Mouse (Mus musculus): ENCODE measurements around the gene Park7. TPM values are rescaled to one million over a fixed set of nuclear protein-coding genes. Genes with fewer than 3 reads are reported as not detected.
A peak's percentile ranks its signal among the peaks of the same experiment; 100 is the strongest.

Gene Park7
- polyA plus RNA-seq, 1 experiment: 70.5 TPM

- Histone ChIP-seq H3K27me3 (ENCODE audit: control insufficient read depth, insufficient read depth, low read length) (no peaks in the 10 kb centered on the region), H3K27ac (ENCODE audit: insufficient read depth, low read depth, low read length) (no peak overlapping the region), H3K36me3 (ENCODE audit: control insufficient read depth, insufficient read depth, low read length) (peaks cover 25% of the 10 kb centered on the region), H3K4me1 (ENCODE audit: control insufficient read depth, insufficient read depth, insufficient read length, low read length) (no peaks in the 10 kb centered on the region), H3K4me3 (ENCODE audit: low read depth, low read length) (no peak overlapping the region)
- 66% methylated on average over 8 of the region's 8 CpGs for WGBS
- TF ChIP-seq CTCF (IDR thresholded peaks at IDR 0.05; ENCODE audit: extremely low read depth, insufficient read length, insufficient replicate concordance, low read depth, low read length) (no peak), POLR2A (IDR thresholded peaks at IDR 0.05; ENCODE audit: low read depth, low read length) (no peak)
Observed at GRCm38 (mm10) chr4:150862626-150863375, 51.4 kb downstream of the Park7 start.

DNA sequence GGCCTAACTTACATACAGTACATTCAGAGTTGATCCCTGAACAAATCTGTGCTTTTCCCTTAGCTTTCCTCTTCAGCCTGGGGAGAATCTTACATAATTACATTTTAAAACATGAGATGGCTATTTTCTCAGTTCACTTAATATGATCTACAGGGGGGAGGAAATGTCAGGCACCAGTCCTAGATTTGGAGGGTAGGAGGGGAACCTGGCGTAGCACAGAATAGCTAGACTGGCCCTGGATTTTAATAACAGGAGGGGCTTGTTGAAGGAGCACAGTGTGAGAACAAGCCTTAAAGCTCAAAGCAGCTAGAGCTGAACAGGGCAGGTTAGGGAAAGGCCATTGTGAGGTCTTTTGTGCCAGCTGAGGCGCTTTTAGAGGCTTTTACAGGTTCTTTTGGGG, 53.1 kb downstream of the Park7 start:
- 96% methylated on average over 2 of the region's 2 CpGs for WGBS
- no peaks in the 10 kb centered on the region for H3K27me3 ChIP-seq (ENCODE audit: control insufficient read depth, insufficient read depth, low read length)
- peaks cover 12% of the 10 kb centered on the region for H3K36me3 ChIP-seq (ENCODE audit: control insufficient read depth, insufficient read depth, low read length)
- no peak for TF ChIP-seq CTCF (IDR thresholded peaks at IDR 0.05; ENCODE audit: extremely low read depth, insufficient read length, insufficient replicate concordance, low read depth, low read length)
- TF ChIP-seq POLR2A (IDR thresholded peaks at IDR 0.05; ENCODE audit: low read depth, low read length): no peak
- no peak overlapping the region for H3K27ac ChIP-seq (ENCODE audit: insufficient read depth, low read depth, low read length)
- H3K4me3 ChIP-seq (ENCODE audit: low read depth, low read length): no peak overlapping the region
- peaks cover 2% of the 10 kb centered on the region; the same call in 1 of the 2 replicates for H3K4me1 ChIP-seq (ENCODE audit: control insufficient read depth, insufficient read depth, insufficient read length, low read length)

GRCm38 (mm10) chr4:150860526-150860925, 53.7 kb downstream of the Park7 start:
- Histone ChIP-seq H3K4me3 (ENCODE audit: low read depth, low read length) (no peak overlapping the region), H3K4me1 (ENCODE audit: control insufficient read depth, insufficient read depth, insufficient read length, low read length) (peaks cover 2% of the 10 kb centered on the region; the same call in 1 of the 2 replicates), H3K27me3 (ENCODE audit: control insufficient read depth, insufficient read depth, low read length) (no peaks in the 10 kb centered on the region), H3K27ac (ENCODE audit: insufficient read depth, low read depth, low read length) (no peak overlapping the region), H3K36me3 (ENCODE audit: control insufficient read depth, insufficient read depth, low read length) (peaks cover 6% of the 10 kb centered on the region)
- TF ChIP-seq POLR2A (IDR thresholded peaks at IDR 0.05; ENCODE audit: low read depth, low read length): no peak
- no peak for TF ChIP-seq CTCF (IDR thresholded peaks at IDR 0.05; ENCODE audit: extremely low read depth, insufficient read length, insufficient replicate concordance, low read depth, low read length)
- 12% methylated on average over 4 of the region's 4 CpGs for WGBS

DNA sequence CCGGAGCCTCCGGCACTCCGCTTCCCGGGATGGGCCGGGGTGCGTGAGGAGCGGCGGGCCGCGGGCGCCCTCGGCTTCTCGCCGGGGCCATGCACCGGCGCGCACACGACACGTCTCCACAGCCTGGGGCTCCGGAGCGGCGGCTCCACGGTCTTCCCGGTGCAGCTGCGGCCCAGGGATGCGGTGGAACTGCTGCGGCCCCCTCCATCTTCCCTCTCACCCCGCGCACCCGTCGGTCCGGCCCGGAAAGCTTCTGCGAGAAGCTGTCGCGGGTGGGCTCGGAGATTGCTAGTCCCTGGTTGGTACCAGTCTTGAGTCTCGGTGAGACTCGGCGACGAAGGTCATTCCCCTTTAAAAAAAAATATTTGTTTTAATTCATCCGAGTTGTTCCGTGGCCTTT, 58.9 kb downstream of the Park7 start:
- H3K27me3 ChIP-seq (ENCODE audit: control insufficient read depth, insufficient read depth, low read length): no peaks in the 10 kb centered on the region
- peak overlapping the region; percentile 42 for H3K27ac ChIP-seq (ENCODE audit: insufficient read depth, low read depth, low read length)
- peaks cover 17% of the 10 kb centered on the region for H3K4me1 ChIP-seq (ENCODE audit: control insufficient read depth, insufficient read depth, insufficient read length, low read length)
- peaks cover 2% of the 10 kb centered on the region; the same call in 1 of the 2 replicates for H3K36me3 ChIP-seq (ENCODE audit: control insufficient read depth, insufficient read depth, low read length)
- H3K4me3 ChIP-seq (ENCODE audit: low read depth, low read length): peak overlapping the region; percentile 86
- TF ChIP-seq CTCF (IDR thresholded peaks at IDR 0.05; ENCODE audit: extremely low read depth, insufficient read length, insufficient replicate concordance, low read depth, low read length) (no peak), POLR2A (IDR thresholded peaks at IDR 0.05; ENCODE audit: low read depth, low read length) (no peak)
- WGBS: under 1% methylated on average over 43 of the region's 43 CpGs

DNA sequence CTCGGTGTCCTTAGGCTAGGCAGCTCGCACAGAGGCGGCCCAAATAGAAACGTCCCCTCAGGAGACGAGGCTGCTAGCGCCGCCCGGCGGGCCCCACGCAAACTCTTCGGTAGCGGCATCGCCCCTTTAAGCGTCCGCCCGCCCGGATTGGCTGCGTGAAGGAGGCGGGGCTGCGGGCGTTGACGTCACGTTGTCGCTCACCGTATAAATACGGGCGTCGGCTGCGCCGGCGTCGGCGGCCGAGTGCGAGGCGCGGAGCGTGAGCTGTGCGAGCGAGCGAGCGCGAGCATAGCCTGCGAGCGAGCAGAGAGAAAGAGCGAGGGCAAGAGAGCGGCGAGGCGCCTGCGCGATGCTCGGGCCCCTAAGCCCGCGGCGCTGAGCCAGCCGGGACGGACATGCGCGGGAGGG, 59.4 kb downstream of the Park7 start:
- TF ChIP-seq POLR2A (IDR thresholded peaks at IDR 0.05; ENCODE audit: low read depth, low read length) (peak; percentile 100), CTCF (IDR thresholded peaks at IDR 0.05; ENCODE audit: extremely low read depth, insufficient read length, insufficient replicate concordance, low read depth, low read length) (peak; percentile 55)
- WGBS: under 1% methylated on average over 59 of the region's 59 CpGs
- Histone ChIP-seq H3K27ac (ENCODE audit: insufficient read depth, low read depth, low read length) (peak overlapping the region; percentile 76), H3K4me1 (ENCODE audit: control insufficient read depth, insufficient read depth, insufficient read length, low read length) (peaks cover 17% of the 10 kb centered on the region), H3K4me3 (ENCODE audit: low read depth, low read length) (peak overlapping the region; percentile 86), H3K36me3 (ENCODE audit: control insufficient read depth, insufficient read depth, low read length) (peaks cover 2% of the 10 kb centered on the region; the same call in 1 of the 2 replicates), H3K27me3 (ENCODE audit: control insufficient read depth, insufficient read depth, low read length) (no peaks in the 10 kb centered on the region)

GRCm38 (mm10) chr4:150853680-150854461, 60.4 kb downstream of the Park7 start, which contains the start of gene Errfi1:
Errfi1 (plus strand) TSS chr4:150853919.
- TF ChIP-seq CTCF (IDR thresholded peaks at IDR 0.05; ENCODE audit: extremely low read depth, insufficient read length, insufficient replicate concordance, low read depth, low read length) (no peak), POLR2A (IDR thresholded peaks at IDR 0.05; ENCODE audit: low read depth, low read length) (peak; percentile 82; the same call in 1 of the 2 replicates)
- peak within 1 kb of the TSS; percentile 76 for H3K27ac ChIP-seq (ENCODE audit: insufficient read depth, low read depth, low read length)
- peaks cover 17% of the 10 kb centered on the region for H3K4me1 ChIP-seq (ENCODE audit: control insufficient read depth, insufficient read depth, insufficient read length, low read length)
- H3K27me3 ChIP-seq (ENCODE audit: control insufficient read depth, insufficient read depth, low read length): no peaks in the 10 kb centered on the region
- peak within 1 kb of the TSS; percentile 86 for H3K4me3 ChIP-seq (ENCODE audit: low read depth, low read length)
- 24% methylated on average over 13 of the region's 13 CpGs for WGBS
- peaks cover 2% of the 10 kb centered on the region; the same call in 1 of the 2 replicates for H3K36me3 ChIP-seq (ENCODE audit: control insufficient read depth, insufficient read depth, low read length)

DNA sequence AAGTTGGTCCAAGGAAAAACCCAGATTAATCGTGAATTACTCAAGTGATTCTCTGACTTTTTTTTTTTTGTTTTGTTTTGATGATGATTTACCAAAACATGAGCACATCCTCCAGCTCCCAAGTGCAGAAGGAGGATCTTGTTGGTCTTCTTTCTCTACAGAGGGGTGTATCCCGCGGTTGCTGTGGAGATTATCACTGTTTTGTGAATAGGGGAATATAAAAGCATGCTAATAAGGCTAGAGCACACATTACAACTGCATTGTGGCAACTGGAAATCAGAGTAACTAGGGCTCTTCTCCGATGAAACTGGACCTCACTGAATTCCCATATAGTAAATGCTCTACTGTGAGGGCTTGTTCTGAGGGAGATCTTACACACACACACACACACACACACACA, 61.8 kb downstream of the Park7 start:
- Histone ChIP-seq H3K4me1 (ENCODE audit: control insufficient read depth, insufficient read depth, insufficient read length, low read length) (peaks cover 17% of the 10 kb centered on the region), H3K4me3 (ENCODE audit: low read depth, low read length) (no peak overlapping the region), H3K27ac (ENCODE audit: insufficient read depth, low read depth, low read length) (peak overlapping the region; percentile 36), H3K27me3 (ENCODE audit: control insufficient read depth, insufficient read depth, low read length) (no peaks in the 10 kb centered on the region), H3K36me3 (ENCODE audit: control insufficient read depth, insufficient read depth, low read length) (peaks cover 2% of the 10 kb centered on the region; the same call in 1 of the 2 replicates)
- WGBS: 11% methylated on average over 4 of the region's 4 CpGs
- TF ChIP-seq CTCF (IDR thresholded peaks at IDR 0.05; ENCODE audit: extremely low read depth, insufficient read length, insufficient replicate concordance, low read depth, low read length) (no peak), POLR2A (IDR thresholded peaks at IDR 0.05; ENCODE audit: low read depth, low read length) (no peak)

Measured in small intestine, adult 2 months (tissue).